Comparison of ENCODE assay signal across 7 mouse cellular contexts in genomic region chrX:97141170-97142085, GRCm38 (mm10).
DNase-seq lines count a peak whose midpoint lies in the region; ATAC-seq lines count a peak whose summit lies in the region.
"Not testable (repeated sequence)": the region's sequence is repeated elsewhere in the genome, so short reads cannot be mapped to it uniquely, and the experiment has no call there.

No protein-coding gene starts in this region.

- ATAC-seq in forebrain, embryonic 11.5 days (replicated peaks; ENCODE audit: low FRiP score) = peak; percentile 78
- not testable (repeated sequence) for ATAC-seq in heart, embryonic 12.5 days (ENCODE audit: insufficient number of reproducible peaks, low FRiP score); hindbrain, embryonic 15.5 days (ENCODE audit: low FRiP score, low read depth); limb, embryonic 13.5 days (ENCODE audit: low FRiP score, low read depth)
- peak; percentile 92 for ATAC-seq in midbrain, embryonic 13.5 days

- H3K9ac ChIP-seq in forebrain, embryonic 11.5 days (ENCODE audit: low read length); heart, embryonic 12.5 days; hindbrain, embryonic 15.5 days; limb, embryonic 13.5 days; midbrain, embryonic 13.5 days (replicated peaks): not testable (repeated sequence)

- H3K27me3 ChIP-seq in forebrain, embryonic 11.5 days (ENCODE audit: control insufficient read depth, insufficient read depth, low read length); heart, embryonic 12.5 days (replicated peaks); hindbrain, embryonic 15.5 days; limb, embryonic 13.5 days; midbrain, embryonic 13.5 days: not testable (repeated sequence)

- peak; percentile 18 for DNase-seq in embryo, embryonic 10 days (ENCODE audit: low spot score)
- DNase-seq in forebrain, embryonic 11.5 days (ENCODE audit: low spot score) = peak; percentile 40
- DNase-seq in retina, postnatal 1 day = peak; percentile 50

- not testable (repeated sequence) for H3K9me3 ChIP-seq in forebrain, embryonic 11.5 days (ENCODE audit: control insufficient read depth, low read length); heart, embryonic 12.5 days (replicated peaks); hindbrain, embryonic 15.5 days; limb, embryonic 13.5 days; midbrain, embryonic 13.5 days

- 46% methylated on average over 17 of the region's 27 CpGs for WGBS in forebrain, embryonic 11.5 days
- 42% methylated on average over 27 of the region's 27 CpGs for WGBS in heart, embryonic 12.5 days
- WGBS in hindbrain, embryonic 15.5 days = 47% methylated on average over 18 of the region's 27 CpGs
- 61% methylated on average over 21 of the region's 27 CpGs for WGBS in limb, embryonic 13.5 days
- WGBS in midbrain, embryonic 13.5 days = 45% methylated on average over 19 of the region's 27 CpGs

- not testable (repeated sequence) for H3K27ac ChIP-seq in forebrain, embryonic 11.5 days (ENCODE audit: low read depth, low read length); heart, embryonic 12.5 days (ENCODE audit: poor library complexity, severe bottlenecking); hindbrain, embryonic 15.5 days (replicated peaks); limb, embryonic 13.5 days; midbrain, embryonic 13.5 days

- not testable (repeated sequence) for H3K4me2 ChIP-seq in forebrain, embryonic 11.5 days (ENCODE audit: low read depth, low read length, severe bottlenecking)
- H3K4me2 ChIP-seq in heart, embryonic 12.5 days = peak overlapping the region; percentile 34
- H3K4me2 ChIP-seq in hindbrain, embryonic 15.5 days = peak overlapping the region; percentile 46
- peak overlapping the region; percentile 46 for H3K4me2 ChIP-seq in limb, embryonic 13.5 days (replicated peaks)
- peak overlapping the region; percentile 42; the same call in 1 of the 2 replicates for H3K4me2 ChIP-seq in midbrain, embryonic 13.5 days (replicated peaks)

- H3K36me3 ChIP-seq in forebrain, embryonic 11.5 days (ENCODE audit: control insufficient read depth, insufficient read depth, low read length); heart, embryonic 12.5 days; hindbrain, embryonic 15.5 days; limb, embryonic 13.5 days; midbrain, embryonic 13.5 days: not testable (repeated sequence)

- not testable (repeated sequence) for H3K4me1 ChIP-seq in forebrain, embryonic 11.5 days (replicated peaks; ENCODE audit: control insufficient read depth, insufficient read depth, low read length); heart, embryonic 12.5 days (replicated peaks); hindbrain, embryonic 15.5 days (replicated peaks); limb, embryonic 13.5 days; midbrain, embryonic 13.5 days (replicated peaks)

- H3K4me3 ChIP-seq in forebrain, embryonic 11.5 days (ENCODE audit: low read depth, low read length) = peak overlapping the region; percentile 18; the same call in 1 of the 2 replicates
- H3K4me3 ChIP-seq in heart, embryonic 12.5 days = peak overlapping the region; percentile 27; the same call in 1 of the 2 replicates
- peak overlapping the region; percentile 30 for H3K4me3 ChIP-seq in hindbrain, embryonic 15.5 days
- peak overlapping the region; percentile 29 for H3K4me3 ChIP-seq in limb, embryonic 13.5 days
- peak overlapping the region; percentile 30 for H3K4me3 ChIP-seq in midbrain, embryonic 13.5 days (replicated peaks)
